Mouse (Mus musculus): ENCODE results near the gene Dnajb12. TPM values are rescaled to one million over a fixed set of nuclear protein-coding genes. Genes with fewer than 3 reads are reported as not detected.
A peak's percentile ranks its signal among the peaks of the same experiment; 100 is the strongest.

Dnajb12 gene
- polyA plus RNA-seq, 1 experiment from 2014 or later, result 27.4 TPM

GRCm38 (mm10) chr10:59889953-59890751 is 10.8 kb downstream of the Dnajb12 start:
- no peaks in the 10 kb centered on the region; the same call in 1 of the 2 replicates for H3K4me1 ChIP-seq (replicated peaks; ENCODE audit: control insufficient read depth, insufficient read depth, low read length)
- no peaks in the 10 kb centered on the region for H3K27me3 ChIP-seq (replicated peaks; ENCODE audit: control insufficient read depth, insufficient read depth, low read length)
- no peak overlapping the region for H3K27ac ChIP-seq (ENCODE audit: low read depth, low read length)
- H3K4me3 ChIP-seq (ENCODE audit: low read depth, low read length), result no peak overlapping the region
- no peak overlapping the region for H3K4me2 ChIP-seq (replicated peaks; ENCODE audit: low read depth)
- WGBS, result 88% methylated on average over 15 of the region's 15 CpGs
- ATAC-seq, result no peak
- H3K9ac ChIP-seq (ENCODE audit: low read depth, low read length), result no peak overlapping the region
- peaks cover 68% of the 10 kb centered on the region for H3K36me3 ChIP-seq (ENCODE audit: control insufficient read depth, insufficient read depth)
- TF ChIP-seq CTCF (IDR thresholded peaks at IDR 0.05; ENCODE audit: low read depth), result no peak
- no peaks in the 10 kb centered on the region for H3K9me3 ChIP-seq (ENCODE audit: control insufficient read depth)

- H3K4me2 ChIP-seq (replicated peaks; ENCODE audit: low read depth), result no peak overlapping the region
- no peak overlapping the region for H3K4me3 ChIP-seq (ENCODE audit: low read depth, low read length)
- H3K9me3 ChIP-seq (ENCODE audit: control insufficient read depth), result no peaks in the 10 kb centered on the region
- no peak for ATAC-seq
- no peak overlapping the region for H3K9ac ChIP-seq (ENCODE audit: low read depth, low read length)
- TF ChIP-seq CTCF (IDR thresholded peaks at IDR 0.05; ENCODE audit: low read depth), result peak; percentile 99
- WGBS, result 43% methylated on average over 6 of the region's 6 CpGs
- peaks cover 87% of the 10 kb centered on the region for H3K36me3 ChIP-seq (ENCODE audit: control insufficient read depth, insufficient read depth)
- no peaks in the 10 kb centered on the region for H3K27me3 ChIP-seq (replicated peaks; ENCODE audit: control insufficient read depth, insufficient read depth, low read length)
- H3K4me1 ChIP-seq (replicated peaks; ENCODE audit: control insufficient read depth, insufficient read depth, low read length), result no peaks in the 10 kb centered on the region
- H3K27ac ChIP-seq (ENCODE audit: low read depth, low read length), result no peak overlapping the region
Measured at GRCm38 (mm10) chr10:59892977-59893376, 13.6 kb downstream of the Dnajb12 start.

- Histone ChIP-seq H3K27ac (ENCODE audit: low read depth, low read length) (no peak overlapping the region; the same call in 1 of the 2 replicates), H3K4me1 (replicated peaks; ENCODE audit: control insufficient read depth, insufficient read depth, low read length) (no peaks in the 10 kb centered on the region), H3K9ac (ENCODE audit: low read depth, low read length) (no peak overlapping the region), H3K27me3 (replicated peaks; ENCODE audit: control insufficient read depth, insufficient read depth, low read length) (no peaks in the 10 kb centered on the region), H3K36me3 (ENCODE audit: control insufficient read depth, insufficient read depth) (peaks cover 85% of the 10 kb centered on the region), H3K9me3 (ENCODE audit: control insufficient read depth) (no peaks in the 10 kb centered on the region), H3K4me3 (ENCODE audit: low read depth, low read length) (no peak overlapping the region), H3K4me2 (replicated peaks; ENCODE audit: low read depth) (no peak overlapping the region)
- peak; percentile 98 for TF ChIP-seq CTCF (IDR thresholded peaks at IDR 0.05; ENCODE audit: low read depth)
- no peak for ATAC-seq
- WGBS, result 69% methylated on average over 25 of the region's 25 CpGs
Measured at GRCm38 (mm10) chr10:59894251-59895160, 15.2 kb downstream of the Dnajb12 start.

GRCm38 (mm10) chr10:59895460-59896186 is 16.3 kb downstream of the Dnajb12 start:
- Histone ChIP-seq H3K4me3 (ENCODE audit: low read depth, low read length) (no peak overlapping the region), H3K27ac (ENCODE audit: low read depth, low read length) (no peak overlapping the region), H3K4me2 (replicated peaks; ENCODE audit: low read depth) (no peak overlapping the region), H3K36me3 (ENCODE audit: control insufficient read depth, insufficient read depth) (peaks cover 73% of the 10 kb centered on the region), H3K27me3 (replicated peaks; ENCODE audit: control insufficient read depth, insufficient read depth, low read length) (no peaks in the 10 kb centered on the region), H3K4me1 (replicated peaks; ENCODE audit: control insufficient read depth, insufficient read depth, low read length) (0 out of 2 replicates have a peak, but pooled peaks cover 2% of the 10 kb centered on the region), H3K9me3 (ENCODE audit: control insufficient read depth) (no peaks in the 10 kb centered on the region), H3K9ac (ENCODE audit: low read depth, low read length) (no peak overlapping the region)
- WGBS, result 93% methylated on average over 17 of the region's 17 CpGs
- TF ChIP-seq CTCF (IDR thresholded peaks at IDR 0.05; ENCODE audit: low read depth), result no peak
- ATAC-seq, result no peak

DNA sequence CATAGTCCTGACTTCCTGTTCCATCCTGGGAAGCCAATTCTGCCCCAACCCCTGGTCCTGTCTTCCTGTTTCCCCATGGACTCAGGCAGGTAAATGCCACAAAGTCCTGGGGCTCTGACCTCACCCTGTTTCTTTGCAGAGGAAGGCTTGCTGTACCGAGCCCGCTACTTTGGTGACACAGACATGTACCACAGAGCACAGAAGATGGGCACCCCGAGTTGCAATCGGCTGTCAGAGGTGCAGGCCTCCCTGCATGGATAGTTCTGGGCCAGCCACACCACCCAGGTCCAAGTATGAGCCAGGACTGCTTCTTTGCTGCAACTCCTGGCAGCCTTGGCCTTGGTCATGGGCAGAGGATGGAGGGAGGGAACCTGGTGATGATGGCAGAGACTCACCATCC is 16.9 kb downstream of the Dnajb12 start:
- H3K36me3 ChIP-seq (ENCODE audit: control insufficient read depth, insufficient read depth), result peaks cover 69% of the 10 kb centered on the region
- ATAC-seq, result no peak
- 92% methylated on average over 4 of the region's 4 CpGs for WGBS
- 0 out of 2 replicates have a peak, but pooled peaks cover 3% of the 10 kb centered on the region for H3K4me1 ChIP-seq (replicated peaks; ENCODE audit: control insufficient read depth, insufficient read depth, low read length)
- H3K4me2 ChIP-seq (replicated peaks; ENCODE audit: low read depth), result no peak overlapping the region
- no peaks in the 10 kb centered on the region for H3K27me3 ChIP-seq (replicated peaks; ENCODE audit: control insufficient read depth, insufficient read depth, low read length)
- no peaks in the 10 kb centered on the region for H3K9me3 ChIP-seq (ENCODE audit: control insufficient read depth)
- no peak for TF ChIP-seq CTCF (IDR thresholded peaks at IDR 0.05; ENCODE audit: low read depth)
- H3K9ac ChIP-seq (ENCODE audit: low read depth, low read length), result no peak overlapping the region
- H3K4me3 ChIP-seq (ENCODE audit: low read depth, low read length), result no peak overlapping the region
- H3K27ac ChIP-seq (ENCODE audit: low read depth, low read length), result no peak overlapping the region
